Mouse (Mus musculus) spleen, postnatal 10 days (tissue): ENCODE measurements around the gene N6amt1.

Experiments used
- DNase-seq, 2 experiments: peaks; one replicate each; pipeline ENCODE4 v3.0.0; 2021 to 2022; ENCODE audit warnings: low spot score in 2 of 2

N6amt1 gene

DNA sequence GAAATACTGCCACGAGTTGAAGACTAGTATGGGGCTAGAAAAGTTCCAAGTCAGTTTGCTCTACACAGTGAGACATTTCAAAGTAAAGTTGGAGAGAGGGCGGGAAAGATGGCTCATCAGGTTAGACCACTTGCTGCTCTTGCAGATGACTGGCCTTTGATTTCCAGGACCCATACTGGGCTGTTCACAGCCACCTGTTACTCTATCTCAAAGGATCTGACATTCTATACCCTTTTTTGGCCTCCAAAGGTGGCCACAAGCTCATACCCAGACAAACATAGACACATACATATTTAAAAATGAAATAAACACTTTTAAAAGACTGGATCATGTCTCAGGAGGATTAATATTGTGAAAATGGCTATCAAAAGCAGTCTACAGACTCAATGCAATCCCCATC, 30.4 kb downstream of the N6amt1 start:
- no peak for DNase-seq

- no peak for DNase-seq
These were observed 33.5 kb downstream of the N6amt1 start for GRCm38 (mm10) chr16:87387444-87387977.

DNA sequence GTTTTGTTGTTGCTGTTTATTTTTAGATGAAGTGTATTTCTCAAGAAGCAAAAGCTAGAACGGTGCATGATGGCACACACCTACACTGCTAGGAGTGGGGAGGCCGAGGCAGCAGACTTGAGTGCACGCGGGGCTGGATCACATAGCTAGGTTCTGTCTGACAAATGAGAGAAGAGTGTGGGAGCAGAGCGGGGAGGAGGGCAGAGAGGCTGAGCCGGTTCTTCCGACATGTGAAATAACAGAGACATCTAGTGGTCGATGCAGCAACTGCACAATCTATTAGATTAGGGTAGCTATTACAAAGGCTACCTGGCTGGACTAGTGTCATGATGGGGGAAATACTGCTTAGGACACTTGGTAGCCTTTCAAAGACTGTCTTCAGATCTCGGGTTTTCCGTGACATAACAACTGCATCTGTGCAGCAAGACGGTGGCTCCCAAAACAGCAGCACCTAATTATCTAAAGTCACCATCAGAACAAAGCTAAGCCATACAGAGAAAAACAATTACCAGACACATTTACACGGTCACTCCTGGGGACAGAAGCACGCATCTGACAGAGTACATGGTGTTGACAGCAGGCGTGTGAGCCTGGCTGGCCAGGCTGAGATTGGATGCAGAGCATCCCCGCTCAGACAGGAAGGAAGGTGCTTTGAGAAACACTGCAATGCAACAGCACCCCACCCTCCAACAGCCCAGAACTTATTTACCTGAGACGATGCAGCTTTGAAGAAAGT, 40.0 kb downstream of the N6amt1 start:
- peak; percentile 27 to 59 for DNase-seq

- DNase-seq: peak in 1 of 2 experiments; percentile 68
These were observed 51.0 kb downstream of the N6amt1 start for GRCm38 (mm10) chr16:87405001-87405400.
